Mouse (Mus musculus) liver, embryonic 14.5 days (tissue): ENCODE results near the gene Nt5e.

Experiments
- CTCF ChIP-seq: IDR thresholded peaks from 2 replicates; pipeline ENCODE4 v1.5.1; 2016; ENCODE audit warnings: antibody characterized with exemption, low read depth, control low read depth
- EP300 ChIP-seq: IDR thresholded peaks from 2 replicates; pipeline ENCODE4 v1.6.1; 2016; ENCODE audit warnings: antibody characterized with exemption, low read depth

DNA sequence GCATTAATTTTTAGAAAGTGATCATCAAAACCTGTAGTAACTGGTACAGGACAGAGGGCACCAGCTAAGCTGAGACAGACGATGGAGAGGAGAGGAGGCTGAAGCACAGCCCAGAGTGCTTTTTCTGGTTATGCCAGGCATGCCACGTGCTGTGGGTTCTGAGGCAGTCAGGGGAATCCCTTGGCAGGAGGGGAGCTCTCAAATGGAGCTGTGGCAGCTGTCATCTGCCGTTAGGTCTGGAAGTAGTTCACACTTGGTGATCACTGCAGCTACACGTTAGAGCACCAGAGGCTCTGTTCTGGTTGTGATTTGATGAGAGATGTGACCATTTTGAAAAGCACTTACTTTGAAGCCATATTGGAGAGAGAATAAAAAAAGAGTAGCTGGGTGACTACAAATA is 31.2 kb upstream of the Nt5e start:
- TF ChIP-seq CTCF = no peak
- no peak for TF ChIP-seq EP300
